Mouse (Mus musculus) adrenal gland, postnatal 4 days (tissue): Measurements from ENCODE around the gene Colgalt1. TPM values are rescaled to one million over a fixed set of nuclear protein-coding genes. Genes with fewer than 3 reads are reported as not detected.
A peak's percentile ranks its signal among the peaks of the same experiment; 100 is the strongest.

ENCODE experiments used
- DNase-seq, 2 experiments: peaks; one replicate each; pipeline ENCODE4 v3.0.0; 2021 to 2022; ENCODE audit warnings: low spot score in 2 of 2, mixed read lengths in 2 of 2
- long read RNA-seq, 2 experiments: library from polyadenylated mRNA; stranded (forward); transcript quantifications; one replicate each; pipeline ENCODE4 v2.0.0; 2021
- total RNA-seq, 2 experiments: library from RNA; stranded (reverse); gene quantifications; 2 replicates each; pipeline ENCODE4 v1.2.3; 2021

Colgalt1 gene
- 10 to 100 TPM; 74.6 to 78.2 TPM for total RNA-seq
- long read RNA-seq, experiment 1, transcript Colgalt1-201 (12 exons, 3,207 nt) = major isoform, 41 of 67 reads
- long read RNA-seq, experiment 1, partial matches to known transcripts = 8 of 67 reads
- long read RNA-seq, experiment 1, other reads (novel, unspliced or antisense) = 18 of 67 reads
- long read RNA-seq, experiment 2, transcript Colgalt1-201 (12 exons, 3,207 nt) = major isoform, 76 of 159 reads
- long read RNA-seq, experiment 2, partial matches to known transcripts = 51 of 159 reads
- long read RNA-seq, experiment 2, other reads (novel, unspliced or antisense) = 32 of 159 reads

DNA sequence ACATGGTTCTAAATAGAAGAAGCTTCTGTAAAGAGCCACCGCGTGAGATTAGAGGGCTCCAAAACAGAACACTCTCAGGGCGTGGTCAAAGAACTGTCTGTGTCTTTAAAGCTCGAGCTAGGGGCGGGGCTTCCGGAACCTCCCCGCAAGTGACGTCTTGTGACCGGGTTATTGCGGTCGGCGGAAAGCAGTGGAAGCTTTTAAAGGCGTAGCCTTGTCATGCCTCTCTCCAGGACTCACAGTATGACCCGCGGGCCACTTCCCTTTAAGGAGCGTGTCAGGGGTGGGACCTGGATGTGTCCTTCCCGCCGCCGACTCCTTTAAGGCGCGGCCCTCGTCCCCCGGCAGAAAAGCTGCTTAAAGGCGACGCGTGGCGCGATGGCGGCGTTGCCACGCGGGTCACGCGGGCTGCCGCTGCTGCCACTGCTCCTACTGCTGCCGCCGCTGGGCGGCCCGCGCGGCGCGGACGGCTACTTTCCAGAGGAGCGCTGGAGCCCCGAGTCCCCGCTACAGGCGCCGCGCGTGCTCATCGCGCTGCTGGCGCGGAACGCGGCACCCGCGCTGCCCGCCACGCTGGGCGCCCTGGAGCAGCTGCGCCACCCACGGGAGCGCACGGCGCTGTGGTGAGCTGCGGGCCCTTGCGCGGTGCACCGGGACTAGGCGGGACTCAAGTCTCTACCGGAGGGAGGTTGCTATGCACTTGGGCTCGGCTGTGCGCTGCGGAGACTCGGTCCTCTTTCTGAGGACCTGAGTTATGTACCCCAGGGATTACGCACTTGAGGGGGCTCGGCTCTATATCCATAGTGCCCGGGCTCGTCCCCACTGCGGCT, at the start of gene Colgalt1:
Gene Colgalt1 (plus strand): TSS at position 177 of the 830 bp plus-strand sequence.
- DNase-seq = peak; percentile 77 to 91

DNA sequence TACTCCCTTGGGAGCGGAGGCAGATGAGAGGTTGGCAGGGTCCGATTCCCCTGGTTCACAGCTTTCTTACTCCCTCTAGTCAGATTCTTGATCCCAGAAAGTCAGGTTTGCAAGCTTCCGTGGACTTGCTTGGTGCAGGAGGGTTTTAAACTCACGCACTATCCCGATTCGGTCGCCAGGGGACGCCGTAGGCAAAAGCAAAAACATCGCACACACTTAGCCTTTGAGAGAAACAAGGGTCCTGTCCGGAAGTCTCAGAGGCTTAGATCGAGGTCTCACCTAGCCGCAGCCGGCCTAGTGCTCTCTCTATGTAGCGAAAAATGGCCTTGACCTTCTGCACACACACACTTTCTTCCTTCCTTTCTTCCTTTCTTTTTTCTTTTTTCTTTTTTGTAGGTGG, 49.4 kb upstream of the Colgalt1 start:
- no peak for DNase-seq

DNA sequence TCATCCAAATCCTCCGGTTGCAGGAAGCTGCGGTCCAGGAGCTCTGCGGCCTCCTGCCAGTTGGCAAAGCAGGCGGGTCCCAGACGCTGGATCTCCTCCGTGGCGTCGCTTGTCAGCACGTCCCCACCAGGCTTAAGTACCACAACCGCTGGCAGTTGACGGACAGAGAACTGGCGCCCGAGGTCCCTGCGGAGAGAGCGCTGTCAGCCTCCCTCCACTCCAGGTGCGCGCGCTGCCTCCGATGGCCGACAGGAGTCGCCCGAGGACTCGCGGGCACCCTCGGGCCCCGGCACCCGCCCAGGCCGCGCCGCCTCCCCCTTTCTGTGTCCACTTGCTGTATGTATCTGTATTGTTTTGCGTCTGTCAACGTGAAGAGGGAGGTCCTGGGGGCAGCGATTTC, 48.0 kb upstream of the Colgalt1 start:
- peak; percentile 71 to 79 for DNase-seq

DNA sequence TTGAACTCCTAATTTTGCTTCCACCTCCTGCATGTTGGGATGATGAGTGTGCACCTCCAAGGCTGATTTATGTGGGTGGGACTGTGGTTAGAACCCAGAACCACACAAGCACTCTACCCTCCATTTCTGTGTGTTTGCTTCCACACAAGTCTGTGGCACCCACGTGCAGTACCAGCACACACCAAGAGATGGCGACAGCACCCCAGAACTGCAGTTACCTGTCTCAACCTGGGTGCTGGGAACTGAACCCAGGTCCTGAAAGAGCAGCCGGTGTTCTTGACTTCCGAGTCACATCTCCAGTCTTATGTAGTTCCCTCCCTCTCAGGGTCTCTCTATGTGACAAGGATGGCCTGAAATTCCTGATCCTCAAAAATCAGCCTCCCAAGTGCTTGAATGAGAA, 46.8 kb upstream of the Colgalt1 start:
- no peak for DNase-seq

DNA sequence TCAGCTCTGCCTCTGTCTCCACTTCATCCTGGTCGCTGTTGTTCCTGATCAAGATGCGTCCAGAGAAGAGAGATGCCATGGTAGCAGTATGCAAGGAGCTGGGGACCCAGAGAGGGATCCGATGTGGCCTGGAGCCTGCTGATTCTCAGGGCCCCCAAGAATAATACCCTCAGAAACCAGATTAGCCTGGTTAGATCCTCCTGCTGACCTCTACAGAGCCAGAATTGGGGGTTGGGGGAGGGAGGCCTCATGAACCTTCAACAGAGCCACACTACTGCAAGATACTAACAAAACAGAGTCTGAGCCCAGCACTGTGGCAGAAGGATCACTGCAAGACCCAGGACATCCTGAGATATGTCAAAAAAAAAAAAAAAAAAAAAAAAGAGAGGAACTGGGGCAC, 44.3 kb upstream of the Colgalt1 start, which contains the start of gene Nxnl1:
Gene Nxnl1 (minus strand): TSS at position 101 of the 400 bp plus-strand sequence.
- no peak for DNase-seq

DNA sequence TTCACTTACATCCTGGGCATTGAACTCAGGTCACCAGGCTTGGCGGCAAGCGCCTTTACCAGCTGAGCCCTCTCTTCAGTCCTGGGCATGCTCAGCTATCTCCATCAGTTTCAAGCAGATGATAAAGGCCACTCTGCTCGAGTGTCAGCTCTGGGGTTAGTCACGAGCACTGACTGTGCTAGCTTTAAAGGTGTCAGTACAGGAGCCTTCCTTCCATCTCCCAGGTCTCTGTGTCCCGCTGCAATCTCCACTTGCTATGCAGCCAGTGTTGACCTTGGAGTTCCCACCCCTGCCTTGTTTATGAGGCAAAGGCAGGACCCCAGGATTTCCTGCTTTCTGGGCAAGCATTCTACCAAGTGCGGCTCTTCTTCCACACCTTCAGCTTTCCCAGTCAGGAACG, 43.2 kb upstream of the Colgalt1 start:
- no peak for DNase-seq

DNA sequence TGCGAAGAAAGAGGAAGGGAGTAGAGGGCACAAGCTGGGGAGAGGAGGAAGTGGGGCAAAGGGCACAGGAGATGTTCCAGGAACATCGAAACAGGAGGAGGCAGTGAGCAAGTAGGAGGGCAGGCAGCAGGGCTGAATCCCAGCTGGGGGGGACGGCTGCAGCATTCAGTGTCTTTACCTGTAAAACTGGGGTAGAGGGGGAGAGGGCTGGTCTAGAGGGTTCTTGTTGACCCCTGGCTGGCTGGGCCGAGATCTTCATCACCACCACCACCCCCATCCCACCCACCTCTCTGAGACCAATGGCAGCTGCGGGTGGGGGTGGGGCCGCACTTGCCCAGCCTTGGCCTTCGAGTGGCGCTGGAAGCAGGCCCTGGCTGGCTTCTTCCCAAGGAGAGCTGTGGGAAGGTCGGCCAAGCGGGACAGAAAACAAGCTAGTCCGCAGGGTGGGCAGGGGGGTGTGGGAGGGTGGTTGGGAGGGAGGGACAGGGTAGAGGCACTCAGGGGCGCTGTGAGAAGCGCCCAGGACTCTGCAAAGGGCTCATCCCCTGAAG, 42.3 kb upstream of the Colgalt1 start, which contains the start of gene Slc27a1:
Gene Slc27a1 (plus strand): TSS at position 496 of the 551 bp plus-strand sequence.
- DNase-seq = peak; percentile 45 to 71

DNA sequence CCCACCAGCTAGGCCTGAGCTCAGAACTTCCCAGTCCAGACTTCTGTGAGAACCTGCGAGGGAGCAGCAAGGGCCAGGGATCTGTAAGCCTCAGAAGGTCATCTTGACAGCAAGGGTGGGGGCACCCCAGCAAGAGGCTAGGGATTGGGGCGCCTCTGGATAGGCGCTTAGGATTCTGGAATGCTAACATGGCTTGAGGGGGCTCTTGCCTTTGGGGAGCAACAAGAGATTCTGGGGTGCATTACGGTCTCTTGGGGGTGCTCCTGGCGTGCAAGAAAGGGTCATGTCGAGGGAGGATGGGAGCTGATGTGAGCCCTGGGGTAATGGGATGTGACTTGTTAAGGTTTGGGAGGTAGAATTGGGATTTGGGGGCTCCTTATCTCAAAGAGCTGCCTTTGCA, 41.9 kb upstream of the Colgalt1 start:
- DNase-seq = no peak

DNA sequence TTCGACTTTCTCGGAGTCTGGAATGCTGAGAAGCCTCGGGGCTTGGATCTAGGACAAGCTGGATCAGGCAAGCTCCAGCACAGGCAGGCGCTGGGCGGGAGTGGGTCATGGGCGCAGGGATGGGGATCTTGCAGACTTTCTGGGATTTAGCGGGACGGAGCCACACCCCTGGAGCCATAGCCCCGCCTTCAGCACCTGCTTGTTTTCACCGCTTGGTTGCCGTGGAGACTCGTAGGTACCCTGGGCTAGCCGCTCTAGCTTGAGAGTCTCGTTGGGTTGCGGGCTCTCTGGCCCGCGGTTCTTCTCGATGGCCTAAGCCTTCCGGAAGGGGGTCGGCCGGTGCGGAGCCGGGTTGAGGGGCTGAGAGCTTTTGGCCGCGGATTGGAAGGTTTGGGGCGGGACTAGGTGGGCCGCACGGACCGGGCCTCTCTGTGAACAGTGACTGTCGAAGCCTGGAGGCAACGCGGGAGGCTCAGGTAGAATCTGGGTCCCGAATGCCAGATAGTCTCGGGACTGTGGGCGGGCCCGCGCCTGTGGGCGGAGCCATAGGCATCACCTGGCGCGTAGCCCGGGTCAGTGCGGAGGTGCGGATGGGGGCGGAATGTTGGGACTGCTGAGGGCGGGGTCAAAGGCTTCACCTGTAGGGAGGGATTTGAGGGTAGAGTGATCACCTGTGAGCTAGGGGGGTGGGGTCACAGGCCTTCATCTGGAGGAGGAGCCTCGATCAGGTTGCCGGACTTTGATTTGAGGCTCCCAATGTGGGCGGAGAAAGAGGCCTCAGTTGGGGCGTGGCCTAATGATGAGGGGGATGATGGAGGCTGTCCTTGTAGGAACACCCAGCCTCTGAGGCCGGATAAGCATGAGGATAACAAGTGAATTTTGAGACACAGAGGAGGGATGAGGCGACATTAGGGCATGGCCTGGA, 41.2 kb upstream of the Colgalt1 start:
- peak; percentile 50 to 77 for DNase-seq

DNA sequence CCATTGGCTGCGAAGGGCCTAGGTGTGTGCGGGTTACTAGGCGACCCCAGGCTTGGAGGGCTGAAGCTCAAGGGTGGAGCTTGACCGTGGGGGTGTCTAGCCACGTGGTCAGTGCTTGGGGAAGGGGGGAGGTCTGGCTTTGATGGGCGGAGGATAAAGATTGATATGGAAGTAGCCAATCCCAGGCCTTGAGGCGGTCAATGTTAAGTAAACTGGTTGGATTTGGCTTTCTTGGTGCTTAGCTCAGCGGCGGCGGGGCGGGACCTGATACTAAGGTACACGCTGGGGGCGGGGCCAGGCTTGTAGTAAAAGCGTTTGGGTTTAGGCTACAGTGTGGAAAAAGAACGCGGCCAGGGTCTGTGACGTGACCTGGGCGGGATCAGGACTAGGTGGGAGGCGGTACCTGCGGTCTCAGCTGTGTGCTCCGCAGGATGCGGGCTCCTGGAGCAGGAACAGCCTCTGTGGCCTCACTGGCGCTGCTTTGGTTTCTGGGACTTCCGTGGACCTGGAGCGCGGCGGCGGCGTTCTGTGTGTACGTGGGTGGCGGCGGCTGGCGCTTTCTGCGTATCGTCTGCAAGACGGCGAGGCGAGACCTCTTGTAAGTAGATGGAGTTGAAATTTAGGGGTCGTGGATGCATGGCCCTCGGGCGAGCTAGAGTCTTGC, 40.4 kb upstream of the Colgalt1 start:
- DNase-seq = peak; percentile 74 to 84

DNA sequence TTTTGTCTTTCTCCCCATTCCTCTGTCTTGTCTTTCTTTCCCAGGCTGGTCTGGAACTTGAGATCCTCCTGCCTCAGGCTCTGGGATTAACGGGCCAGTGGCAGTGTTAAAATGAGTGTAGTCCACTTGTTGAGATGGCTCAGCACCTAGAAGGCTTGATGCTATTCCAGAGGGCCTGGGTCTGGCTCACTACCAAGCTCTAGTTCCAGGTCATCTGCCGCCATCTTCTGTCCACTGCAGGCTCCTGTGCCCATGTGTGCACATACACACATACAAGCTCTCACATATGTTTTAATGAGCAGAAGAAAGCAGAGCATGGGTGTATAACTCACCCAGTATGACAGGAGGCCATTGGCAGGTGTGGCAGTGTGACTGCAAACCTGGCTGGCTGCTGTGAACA, 38.7 kb upstream of the Colgalt1 start:
- no peak for DNase-seq

DNA sequence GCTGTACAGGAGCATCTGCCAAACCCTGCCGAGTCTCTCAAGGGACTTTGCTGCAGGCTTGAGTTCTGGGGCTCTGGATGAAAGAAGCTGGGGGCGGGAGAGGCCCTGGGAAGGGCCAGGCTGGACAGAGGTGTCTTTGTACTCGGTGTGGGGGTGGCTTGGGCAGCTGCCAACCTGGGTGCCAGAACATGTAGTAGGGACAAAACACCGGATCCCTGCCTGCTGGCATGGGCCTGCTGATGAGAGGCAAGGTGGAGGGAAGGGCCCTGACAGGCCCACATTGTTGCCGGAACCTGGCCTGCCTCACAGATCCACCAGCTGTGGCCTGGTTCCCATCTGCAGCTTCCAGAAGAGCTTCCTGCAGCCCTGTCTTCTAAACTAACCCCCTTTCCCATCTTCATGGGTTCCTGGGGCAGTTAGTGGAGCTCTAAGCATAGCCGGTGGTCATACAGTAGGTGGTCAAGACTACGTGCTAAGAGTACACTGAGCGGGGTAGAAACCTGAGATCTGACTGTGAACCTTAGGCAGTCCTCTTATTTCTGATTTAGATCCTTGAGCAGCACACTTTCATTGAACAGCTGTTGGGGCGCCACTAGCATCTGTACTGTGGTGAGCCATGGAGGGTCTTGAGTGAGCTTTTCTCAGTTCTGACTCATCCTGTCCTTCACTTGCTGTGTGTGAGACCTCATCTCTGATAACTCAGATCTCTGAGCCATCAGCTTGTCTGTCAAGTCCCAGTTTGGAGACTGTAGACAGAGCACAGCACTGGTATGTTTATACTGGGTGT, 37.8 kb upstream of the Colgalt1 start:
- DNase-seq = no peak

DNA sequence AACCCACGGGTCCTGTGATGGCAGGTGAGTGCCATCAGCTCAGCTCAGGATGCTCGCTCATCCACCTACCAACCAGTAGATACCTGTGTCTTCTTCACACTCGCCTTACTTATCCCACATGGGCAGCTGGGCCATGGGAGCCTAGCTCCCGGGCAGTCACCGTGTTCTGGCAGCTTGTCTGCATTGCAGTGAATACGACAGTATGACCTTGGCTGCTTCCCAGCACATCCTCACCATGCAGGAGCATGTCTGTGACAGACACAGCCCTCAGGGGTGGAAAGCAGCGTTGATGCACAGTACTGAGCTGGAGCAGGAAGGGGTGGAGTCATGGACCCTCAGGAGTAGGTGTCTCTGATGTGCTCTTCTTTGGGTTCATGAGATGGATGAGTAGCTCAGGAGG, 36.4 kb upstream of the Colgalt1 start:
- DNase-seq = no peak

DNA sequence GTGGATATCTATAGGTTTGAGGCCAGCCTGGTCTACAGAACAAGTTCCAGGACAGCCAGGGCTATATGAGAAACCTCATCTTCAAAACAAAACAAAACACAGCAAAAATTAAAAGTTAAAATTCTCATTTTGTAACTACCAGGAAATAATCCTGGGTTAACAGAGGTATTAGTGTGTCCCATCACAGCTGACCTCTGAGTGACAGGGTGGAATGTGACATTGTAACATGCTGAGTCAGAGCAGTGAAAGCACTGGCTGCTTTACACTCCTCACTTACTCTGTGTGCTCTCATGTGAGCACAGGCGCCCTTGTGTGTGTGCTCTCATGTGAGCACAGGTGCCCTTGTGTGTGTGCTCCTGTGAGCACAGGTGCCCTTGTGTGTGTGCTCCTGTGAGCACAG, 35.8 kb upstream of the Colgalt1 start:
- no peak for DNase-seq

DNA sequence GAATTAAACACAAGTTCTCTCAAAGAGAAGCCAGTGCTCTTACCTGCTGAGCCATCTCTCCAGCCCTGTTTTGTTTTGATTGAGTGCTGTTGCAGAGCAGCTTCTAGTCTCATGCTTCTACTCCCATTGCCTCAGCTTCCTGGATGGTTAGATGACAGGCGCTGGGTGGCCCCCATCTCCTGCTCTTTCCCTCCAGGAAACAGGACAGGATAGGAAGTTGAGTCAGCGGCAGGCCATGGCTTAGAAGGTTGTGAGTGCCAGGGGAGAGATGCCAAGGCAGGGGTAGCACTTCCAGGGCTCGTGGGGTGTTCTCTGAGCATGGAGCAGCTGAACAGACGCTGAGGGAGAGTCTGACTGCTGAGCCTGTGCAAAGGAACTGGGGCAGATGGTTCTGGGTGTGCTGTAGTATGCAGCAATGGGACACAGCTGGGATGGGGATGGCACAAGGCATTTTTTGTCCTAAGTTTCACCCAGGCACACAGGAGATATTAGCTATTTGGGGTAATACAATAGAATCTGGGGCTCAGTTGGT, 32.9 kb upstream of the Colgalt1 start:
- no peak for DNase-seq

DNA sequence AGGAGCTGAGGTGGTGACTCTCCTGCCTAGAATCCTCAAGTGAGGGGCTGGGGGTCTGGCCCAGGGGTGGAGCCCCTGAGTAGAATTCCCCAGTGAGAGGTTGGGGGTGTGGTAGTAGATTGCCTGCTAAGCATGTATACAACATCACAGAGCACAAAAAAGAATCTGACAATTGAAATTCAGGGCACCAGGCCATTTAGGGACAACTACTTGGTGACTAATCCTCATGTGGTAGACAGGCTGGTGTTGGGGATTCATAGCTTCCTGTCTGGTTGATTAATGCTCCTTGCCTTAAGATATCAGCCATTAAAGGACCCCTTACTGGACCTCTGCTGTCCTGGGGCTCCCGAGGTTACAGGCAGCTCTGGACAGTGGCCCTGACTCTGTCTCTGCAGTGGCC, 31.8 kb upstream of the Colgalt1 start:
- DNase-seq = no peak

DNA sequence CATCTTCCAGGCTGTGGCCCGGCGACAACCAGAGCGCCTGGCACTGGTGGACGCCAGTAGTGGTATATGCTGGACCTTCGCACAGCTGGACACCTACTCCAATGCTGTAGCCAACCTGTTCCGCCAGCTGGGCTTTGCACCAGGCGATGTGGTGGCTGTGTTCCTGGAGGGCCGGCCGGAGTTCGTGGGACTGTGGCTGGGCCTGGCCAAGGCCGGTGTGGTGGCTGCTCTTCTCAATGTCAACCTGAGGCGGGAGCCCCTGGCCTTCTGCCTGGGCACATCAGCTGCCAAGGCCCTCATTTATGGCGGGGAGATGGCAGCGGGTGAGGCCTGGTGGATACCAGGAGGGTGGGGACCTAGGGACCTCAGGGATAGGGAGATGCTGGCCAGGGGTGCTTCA, 31.3 kb upstream of the Colgalt1 start:
- DNase-seq = no peak

DNA sequence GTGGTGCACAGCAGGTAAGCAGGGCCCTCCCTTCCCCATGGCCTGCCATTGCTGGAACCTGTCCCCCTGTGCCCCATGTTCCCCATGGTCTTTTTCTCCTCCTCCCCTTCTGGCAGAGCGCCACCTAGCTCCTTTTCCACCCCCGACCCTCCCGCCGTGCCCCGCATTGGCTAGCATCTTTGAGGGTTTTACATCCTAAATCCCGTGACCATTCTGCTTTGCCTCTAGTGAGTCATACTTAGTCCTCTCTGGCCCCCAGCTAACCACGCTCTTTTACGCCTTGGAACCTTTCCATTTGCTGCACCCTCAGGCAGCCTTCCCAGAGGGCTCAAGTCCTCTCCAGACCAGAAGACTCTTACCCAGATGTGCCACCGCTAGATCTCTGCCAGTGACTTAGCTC, 30.6 kb upstream of the Colgalt1 start:
- no peak for DNase-seq

DNA sequence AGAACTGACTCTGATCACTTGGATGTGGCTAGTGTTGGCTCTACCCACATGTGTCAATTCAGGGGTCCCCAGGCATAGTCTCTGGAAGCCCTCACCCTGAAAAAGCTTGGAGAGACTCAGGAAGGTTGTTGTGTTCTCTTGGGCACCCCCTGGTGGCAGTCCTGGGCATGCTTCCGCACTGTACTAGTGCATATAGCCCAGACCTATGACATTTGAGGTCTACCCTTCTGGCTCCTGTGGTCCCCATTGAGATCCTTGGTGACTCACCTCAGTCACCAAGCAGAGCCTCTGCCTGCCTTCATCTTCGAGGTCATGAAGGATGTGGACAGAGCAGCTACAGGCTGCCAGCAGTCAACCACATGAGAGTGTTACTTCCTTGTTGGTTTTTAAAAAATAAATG, 23.9 kb upstream of the Colgalt1 start:
- no peak for DNase-seq
